Mouse (Mus musculus): Measurements from ENCODE around the gene Rarres2.
"Not testable (repeated sequence)": the region's sequence is repeated elsewhere in the genome, so short reads cannot be mapped to it uniquely, and the experiment has no call there.

The Rarres2 gene

GRCm38 (mm10) chr6:48541560-48542450 is 30.8 kb downstream of the Rarres2 start:
- no peak for DNase-seq (ENCODE audit: low read depth, low spot score)

GRCm38 (mm10) chr6:48540721-48541120 is 31.9 kb downstream of the Rarres2 start:
- DNase-seq (ENCODE audit: low read depth, low spot score): no peak

DNA sequence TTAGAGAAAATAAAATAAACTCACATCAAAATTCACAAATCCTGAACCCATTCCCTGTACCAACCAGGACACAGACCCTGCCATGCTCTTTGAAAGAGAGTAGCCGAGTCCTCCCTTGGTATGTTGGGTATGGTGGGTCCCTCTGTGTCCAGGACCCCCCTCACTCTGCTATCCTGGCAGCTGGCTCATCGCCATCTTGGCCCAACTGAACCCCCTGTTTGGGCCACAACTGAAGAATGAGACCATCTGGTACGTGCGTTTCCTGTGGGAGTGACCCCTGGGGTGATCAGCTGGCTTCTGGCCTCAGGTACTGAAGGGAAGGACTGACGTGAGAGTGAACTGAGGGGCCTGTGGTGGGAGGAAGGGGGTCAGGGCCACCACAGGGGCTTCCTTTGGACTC is 32.7 kb downstream of the Rarres2 start:
- DNase-seq (ENCODE audit: low read depth, low spot score): no peak

DNA sequence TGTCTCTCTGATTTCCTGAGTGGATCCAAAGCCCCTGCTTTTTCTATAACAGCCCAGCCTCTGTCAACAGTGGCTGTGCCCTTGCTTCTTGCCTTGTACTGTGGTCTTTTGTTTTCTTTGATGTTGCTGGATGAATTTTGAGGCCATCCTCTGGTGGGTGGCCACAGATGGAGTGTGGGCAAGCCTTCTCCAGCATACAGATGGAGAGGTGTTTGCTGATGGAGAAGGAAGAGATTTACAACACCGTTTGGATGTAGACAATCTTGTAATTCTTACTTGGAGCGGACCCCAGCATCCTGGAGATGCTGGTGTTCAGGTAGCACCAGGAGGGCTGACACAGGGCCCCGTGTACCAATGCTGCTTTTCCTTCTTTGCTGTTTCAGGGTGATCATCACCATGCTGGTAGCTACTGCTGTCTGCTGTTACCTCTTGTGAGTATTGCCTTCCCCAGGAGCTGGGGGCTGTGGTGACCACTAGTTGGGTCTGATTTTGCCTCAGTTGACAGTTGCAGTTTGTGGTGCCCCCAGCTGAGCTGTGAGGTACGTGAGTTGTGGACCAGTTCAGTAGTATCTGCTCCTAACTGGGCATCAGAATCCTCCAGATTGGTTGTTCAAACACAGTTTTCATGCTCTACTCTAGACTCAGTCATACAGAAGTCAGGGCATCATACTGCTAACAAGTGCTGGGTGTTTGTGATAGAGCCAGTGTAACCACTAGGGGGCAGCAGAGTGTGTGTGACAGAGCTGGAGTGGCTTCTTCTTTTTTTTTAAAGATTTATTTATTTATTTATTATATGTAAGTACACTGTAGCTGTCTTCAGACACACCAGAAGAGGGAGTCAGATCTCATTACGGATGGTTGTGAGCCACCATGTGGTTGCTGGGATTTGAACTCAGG is 33.5 kb downstream of the Rarres2 start:
- peak; percentile 67 for DNase-seq (ENCODE audit: low read depth, low spot score)

GRCm38 (mm10) chr6:48537105-48537954 is 35.3 kb downstream of the Rarres2 start, which contains the start of gene Atp6v0e2:
Gene Atp6v0e2, plus strand, starts transcription at chr6:48537615.
- peak; percentile 97 for DNase-seq (ENCODE audit: low read depth, low spot score)

DNA sequence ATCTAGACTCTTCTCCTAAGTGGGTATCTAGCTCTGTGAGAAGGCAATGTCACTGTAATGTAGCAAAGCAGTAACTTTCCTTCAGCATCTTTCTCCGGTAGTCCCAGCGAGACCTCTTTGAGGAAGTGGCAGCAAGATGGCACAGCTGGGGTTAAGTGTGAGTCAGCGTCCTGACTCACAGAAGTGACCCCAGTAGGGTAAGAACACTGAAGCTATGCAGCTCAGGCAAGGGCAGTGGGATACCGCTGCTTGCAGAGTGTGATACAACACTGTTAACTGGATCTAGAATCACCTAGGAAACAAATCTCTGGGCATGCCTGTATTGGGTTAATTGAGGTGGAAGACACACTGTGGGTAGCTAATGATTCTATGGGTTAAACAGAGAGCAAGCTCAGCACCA is 36.5 kb downstream of the Rarres2 start:
- no peak for DNase-seq (ENCODE audit: low read depth, low spot score)

GRCm38 (mm10) chr6:48534913-48535312 is 37.7 kb downstream of the Rarres2 start:
- DNase-seq (ENCODE audit: low read depth, low spot score): no peak

DNA sequence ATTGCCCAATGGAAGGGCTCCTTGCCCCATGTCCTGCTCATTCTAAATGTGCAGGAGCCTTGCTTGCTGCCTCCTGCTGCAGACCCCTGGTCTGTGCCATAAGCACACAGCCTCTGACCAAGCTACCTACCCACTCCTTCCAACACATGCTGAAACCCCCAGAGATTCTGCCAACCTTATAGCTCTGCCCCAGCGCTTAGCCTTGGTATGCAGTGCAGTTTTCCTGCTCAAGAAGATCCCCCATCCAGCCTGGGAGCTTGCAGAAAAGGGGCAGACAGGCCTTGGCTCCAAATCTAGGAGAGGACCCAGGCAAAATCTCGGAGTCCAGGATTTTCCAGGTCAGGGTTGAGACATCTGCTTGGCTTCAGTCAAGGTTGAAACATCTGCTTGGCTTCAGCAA is 39.1 kb downstream of the Rarres2 start:
- DNase-seq (ENCODE audit: low read depth, low spot score): no peak

- DNase-seq (ENCODE audit: low read depth, low spot score): no peak
Measured at GRCm38 (mm10) chr6:48530862-48531261, 41.7 kb downstream of the Rarres2 start.

- DNase-seq (ENCODE audit: low read depth, low spot score): no peak
Measured at GRCm38 (mm10) chr6:48529871-48530440, 42.6 kb downstream of the Rarres2 start.

- DNase-seq (ENCODE audit: low read depth, low spot score): no peak
Measured at GRCm38 (mm10) chr6:48529261-48529660, 43.3 kb downstream of the Rarres2 start.

DNA sequence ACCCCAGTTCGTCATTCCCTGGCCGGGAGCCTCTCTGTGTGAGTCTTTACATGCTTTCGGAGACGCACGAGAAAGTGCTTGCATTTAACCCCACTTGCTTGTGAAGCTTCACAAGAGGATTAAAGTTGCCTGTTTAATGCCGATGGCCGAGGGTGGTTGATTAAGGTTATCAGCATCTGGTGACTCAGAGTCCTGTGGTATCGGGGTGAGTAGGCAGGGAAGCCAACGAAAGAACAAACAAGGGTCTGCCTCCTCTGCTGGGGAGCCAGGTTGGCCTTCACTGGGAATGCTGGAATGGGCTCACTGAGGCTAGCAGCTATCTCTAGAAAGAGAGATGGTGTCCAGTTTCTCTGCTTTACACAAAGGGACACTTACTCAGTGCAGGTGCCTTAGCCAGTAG is 44.7 kb downstream of the Rarres2 start:
- DNase-seq (ENCODE audit: low read depth, low spot score): no peak

DNA sequence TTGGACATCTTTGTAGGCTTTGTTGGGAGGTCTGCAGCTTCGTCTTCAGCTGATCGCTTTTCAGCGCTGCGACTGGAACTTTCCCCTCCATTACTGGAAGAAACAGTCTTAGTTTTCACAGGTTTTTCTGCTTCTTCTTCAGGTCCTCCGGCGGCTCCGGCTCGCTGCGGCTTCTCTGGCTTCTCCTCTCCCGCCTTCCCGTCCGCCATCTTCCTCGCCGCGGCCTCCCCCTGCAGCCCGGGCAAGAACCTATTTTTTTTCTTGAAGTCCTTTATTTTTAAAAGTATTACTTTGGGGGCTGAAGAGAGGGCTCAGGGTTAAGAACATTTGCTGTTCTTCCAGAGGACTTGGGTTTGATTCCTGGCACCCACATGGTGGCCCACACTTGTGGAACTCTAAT is 47.7 kb downstream of the Rarres2 start:
- not testable (repeated sequence) for DNase-seq (ENCODE audit: low read depth, low spot score)

All from telencephalon, adult 2 months (tissue).